Mouse (Mus musculus) ES-E14 (cell line): Measurements from ENCODE around the gene Map3k14.

Source experiments
- CHD2 ChIP-seq: IDR thresholded peaks from 2 replicates; pipeline ENCODE4 v1.6.1; 2014; ENCODE audit warnings: mild to moderate bottlenecking, low read depth, low read length, inconsistent platforms
- HCFC1 ChIP-seq: IDR thresholded peaks from 2 replicates; pipeline ENCODE4 v1.6.1; 2012; ENCODE audit warnings: low read length, inconsistent platforms, borderline replicate concordance; ENCODE audit not compliant: insufficient read depth
- MAFK ChIP-seq: IDR thresholded peaks from 2 replicates; pipeline ENCODE4 v1.6.1; 2014; ENCODE audit warnings: mild to moderate bottlenecking, low read depth, low read length, inconsistent platforms; ENCODE audit not compliant: insufficient read depth
- ZC3H11A ChIP-seq: IDR thresholded peaks from 2 replicates; pipeline ENCODE4 v1.6.1; 2012; ENCODE audit warnings: low read depth, mild to moderate bottlenecking, inconsistent platforms, low read length, borderline replicate concordance

GRCm38 (mm10) chr11:103257938-103258481 is 9.3 kb downstream of the Map3k14 start:
- TF ChIP-seq MAFK (no peak), CHD2 (no peak), HCFC1 (no peak), ZC3H11A (no peak)
